Mouse (Mus musculus): ENCODE data around the gene Zdhhc22. TPM values are rescaled to one million over a fixed set of nuclear protein-coding genes. Genes with fewer than 3 reads are reported as not detected.

Zdhhc22 gene
- polyA plus RNA-seq (2015; fragmentation: Nextera tagmentation; extraction: Ambion mirVana) = 0.23 and 0.28 TPM in 2 replicates

GRCm38 (mm10) chr12:86989890-86990754 lies at the start of gene Zdhhc22:
Gene Zdhhc22, minus strand, starts transcription at chr12:86990430.
- H3K36me3 ChIP-seq (ENCODE audit: control insufficient read depth, insufficient read depth, low read length) = no peaks in the 10 kb centered on the region
- H3K4me3 ChIP-seq (ENCODE audit: low read length) = peak within 1 kb of the TSS; percentile 17
- ATAC-seq = peak; percentile 44
- under 1% methylated on average over 62 of the region's 68 CpGs for WGBS
- peaks cover 42% of the 10 kb centered on the region for H3K27me3 ChIP-seq (replicated peaks; ENCODE audit: control insufficient read depth, insufficient read depth, low read length)
- H3K4me1 ChIP-seq (ENCODE audit: control insufficient read depth, insufficient read depth, low read length) = peaks cover 7% of the 10 kb centered on the region; the same call in 1 of the 2 replicates
- H3K27ac ChIP-seq (ENCODE audit: low read length) = no peak within 1 kb of the TSS
- no peaks in the 10 kb centered on the region for H3K9me3 ChIP-seq (ENCODE audit: control insufficient read depth, low read length)
- H3K9ac ChIP-seq (ENCODE audit: low read depth, low read length) = no peak within 1 kb of the TSS
- H3K4me2 ChIP-seq (ENCODE audit: low read depth, low read length) = peak within 1 kb of the TSS; percentile 37

GRCm38 (mm10) chr12:87036631-87037030 lies 46.4 kb upstream of the Zdhhc22 start:
- no peaks in the 10 kb centered on the region for H3K27me3 ChIP-seq (replicated peaks; ENCODE audit: control insufficient read depth, insufficient read depth, low read length)
- H3K4me3 ChIP-seq (ENCODE audit: low read length) = no peak overlapping the region
- no peaks in the 10 kb centered on the region for H3K4me1 ChIP-seq (ENCODE audit: control insufficient read depth, insufficient read depth, low read length)
- no peak overlapping the region for H3K9ac ChIP-seq (ENCODE audit: low read depth, low read length)
- no peaks in the 10 kb centered on the region for H3K9me3 ChIP-seq (ENCODE audit: control insufficient read depth, low read length)
- no peak overlapping the region for H3K27ac ChIP-seq (ENCODE audit: low read length)
- H3K36me3 ChIP-seq (ENCODE audit: control insufficient read depth, insufficient read depth, low read length) = no peaks in the 10 kb centered on the region
- H3K4me2 ChIP-seq (ENCODE audit: low read depth, low read length) = no peak overlapping the region
- 93% methylated on average over 7 of the region's 7 CpGs for WGBS
- no peak for ATAC-seq

- 72% methylated on average over 5 of the region's 5 CpGs for WGBS
- no peak overlapping the region for H3K4me3 ChIP-seq (ENCODE audit: low read length)
- no peak for ATAC-seq
Observed at GRCm38 (mm10) chr12:87031163-87031763, 41.0 kb upstream of the Zdhhc22 start.

GRCm38 (mm10) chr12:87029251-87029976 lies 39.2 kb upstream of the Zdhhc22 start:
- Histone ChIP-seq H3K27me3 (replicated peaks; ENCODE audit: control insufficient read depth, insufficient read depth, low read length) (peaks cover 19% of the 10 kb centered on the region), H3K4me3 (ENCODE audit: low read length) (no peak overlapping the region), H3K4me1 (ENCODE audit: control insufficient read depth, insufficient read depth, low read length) (0 out of 2 replicates have a peak, but pooled peaks cover 5% of the 10 kb centered on the region), H3K36me3 (ENCODE audit: control insufficient read depth, insufficient read depth, low read length) (no peaks in the 10 kb centered on the region), H3K27ac (ENCODE audit: low read length) (no peak overlapping the region), H3K9ac (ENCODE audit: low read depth, low read length) (no peak overlapping the region), H3K9me3 (ENCODE audit: control insufficient read depth, low read length) (no peaks in the 10 kb centered on the region), H3K4me2 (ENCODE audit: low read depth, low read length) (no peak overlapping the region)
- 66% methylated on average over 5 of the region's 5 CpGs for WGBS
- no peak for ATAC-seq

More at GRCm38 (mm10) chr12:87031163-87031763, 41.0 kb upstream of the Zdhhc22 start:
- Histone ChIP-seq H3K4me2 (ENCODE audit: low read depth, low read length) (no peak overlapping the region), H3K4me1 (ENCODE audit: control insufficient read depth, insufficient read depth, low read length) (0 out of 2 replicates have a peak, but pooled peaks cover 2% of the 10 kb centered on the region), H3K27me3 (replicated peaks; ENCODE audit: control insufficient read depth, insufficient read depth, low read length) (peaks cover 15% of the 10 kb centered on the region), H3K27ac (ENCODE audit: low read length) (no peak overlapping the region), H3K9ac (ENCODE audit: low read depth, low read length) (no peak overlapping the region), H3K9me3 (ENCODE audit: control insufficient read depth, low read length) (no peaks in the 10 kb centered on the region), H3K36me3 (ENCODE audit: control insufficient read depth, insufficient read depth, low read length) (no peaks in the 10 kb centered on the region)

GRCm38 (mm10) chr12:87028068-87028467 lies 37.8 kb upstream of the Zdhhc22 start:
- Histone ChIP-seq H3K4me1 (ENCODE audit: control insufficient read depth, insufficient read depth, low read length) (0 out of 2 replicates have a peak, but pooled peaks cover 5% of the 10 kb centered on the region), H3K9me3 (ENCODE audit: control insufficient read depth, low read length) (no peaks in the 10 kb centered on the region), H3K4me3 (ENCODE audit: low read length) (no peak overlapping the region), H3K4me2 (ENCODE audit: low read depth, low read length) (no peak overlapping the region), H3K9ac (ENCODE audit: low read depth, low read length) (no peak overlapping the region), H3K27ac (ENCODE audit: low read length) (no peak overlapping the region), H3K36me3 (ENCODE audit: control insufficient read depth, insufficient read depth, low read length) (no peaks in the 10 kb centered on the region), H3K27me3 (replicated peaks; ENCODE audit: control insufficient read depth, insufficient read depth, low read length) (peaks cover 19% of the 10 kb centered on the region)
- 70% methylated on average over 2 of the region's 2 CpGs for WGBS
- ATAC-seq = no peak

- Histone ChIP-seq H3K36me3 (ENCODE audit: control insufficient read depth, insufficient read depth, low read length) (no peaks in the 10 kb centered on the region), H3K9me3 (ENCODE audit: control insufficient read depth, low read length) (no peaks in the 10 kb centered on the region), H3K27ac (ENCODE audit: low read length) (no peak overlapping the region), H3K4me2 (ENCODE audit: low read depth, low read length) (no peak overlapping the region), H3K4me3 (ENCODE audit: low read length) (no peak overlapping the region), H3K4me1 (ENCODE audit: control insufficient read depth, insufficient read depth, low read length) (0 out of 2 replicates have a peak, but pooled peaks cover 5% of the 10 kb centered on the region), H3K27me3 (replicated peaks; ENCODE audit: control insufficient read depth, insufficient read depth, low read length) (peaks cover 19% of the 10 kb centered on the region), H3K9ac (ENCODE audit: low read depth, low read length) (no peak overlapping the region)
- ATAC-seq = no peak
- 52% methylated on average over 5 of the region's 5 CpGs for WGBS
Observed at GRCm38 (mm10) chr12:87027391-87027790, 37.2 kb upstream of the Zdhhc22 start.

GRCm38 (mm10) chr12:87026871-87027240 lies 36.6 kb upstream of the Zdhhc22 start:
- Histone ChIP-seq H3K9ac (ENCODE audit: low read depth, low read length) (no peak overlapping the region), H3K4me3 (ENCODE audit: low read length) (no peak overlapping the region), H3K4me2 (ENCODE audit: low read depth, low read length) (peak overlapping the region; percentile 19; the same call in 1 of the 2 replicates), H3K27me3 (replicated peaks; ENCODE audit: control insufficient read depth, insufficient read depth, low read length) (peaks cover 19% of the 10 kb centered on the region), H3K36me3 (ENCODE audit: control insufficient read depth, insufficient read depth, low read length) (no peaks in the 10 kb centered on the region), H3K4me1 (ENCODE audit: control insufficient read depth, insufficient read depth, low read length) (0 out of 2 replicates have a peak, but pooled peaks cover 5% of the 10 kb centered on the region), H3K9me3 (ENCODE audit: control insufficient read depth, low read length) (no peaks in the 10 kb centered on the region), H3K27ac (ENCODE audit: low read length) (no peak overlapping the region)
- no peak for ATAC-seq
- WGBS = 19% methylated on average over 8 of the region's 8 CpGs

GRCm38 (mm10) chr12:87026109-87026870 lies 36.1 kb upstream of the Zdhhc22 start:
- Histone ChIP-seq H3K27ac (ENCODE audit: low read length) (no peak overlapping the region), H3K4me1 (ENCODE audit: control insufficient read depth, insufficient read depth, low read length) (0 out of 2 replicates have a peak, but pooled peaks cover 5% of the 10 kb centered on the region), H3K4me3 (ENCODE audit: low read length) (peak overlapping the region; percentile 14; the same call in 1 of the 2 replicates), H3K36me3 (ENCODE audit: control insufficient read depth, insufficient read depth, low read length) (no peaks in the 10 kb centered on the region), H3K9me3 (ENCODE audit: control insufficient read depth, low read length) (no peaks in the 10 kb centered on the region), H3K9ac (ENCODE audit: low read depth, low read length) (no peak overlapping the region), H3K27me3 (replicated peaks; ENCODE audit: control insufficient read depth, insufficient read depth, low read length) (peaks cover 19% of the 10 kb centered on the region), H3K4me2 (ENCODE audit: low read depth, low read length) (peak overlapping the region; percentile 19)
- 2% methylated on average over 30 of the region's 30 CpGs for WGBS
- peak; percentile 42; the same call in 1 of the 2 replicates for ATAC-seq

All from intestine, embryonic 16.5 days (tissue).